Mouse (Mus musculus) C2C12 (cell line): ENCODE data around the gene March6. TPM values are rescaled to one million over a fixed set of nuclear protein-coding genes. Genes with fewer than 3 reads are reported as not detected.

Source experiments
- H3K27me3 ChIP-seq: one replicate; pipeline ENCODE4 v1.6.1; 2011; ENCODE audit not compliant: control insufficient read depth, insufficient read depth, insufficient read length
- H3K36me3 ChIP-seq: one replicate; pipeline ENCODE4 v1.6.1; 2011; ENCODE audit not compliant: control insufficient read depth, insufficient read depth
- H3K4me3 ChIP-seq: one replicate; pipeline ENCODE4 v1.5.1; 2011; ENCODE audit warnings: mild to moderate bottlenecking, control low read depth; ENCODE audit not compliant: poor library complexity, insufficient read depth, severe bottlenecking
- H3K79me2 ChIP-seq: one replicate; pipeline ENCODE4 v1.6.1; 2011; ENCODE audit not compliant: control insufficient read depth, insufficient read depth
- H3K79me3 ChIP-seq: one replicate; pipeline ENCODE4 v1.6.1; 2011; ENCODE audit warnings: low read depth, control low read depth
- H3ac ChIP-seq: one replicate; pipeline ENCODE3; 2011; ENCODE audit warnings: low read depth; ENCODE audit not compliant: control insufficient read depth, insufficient read length
- CEBPB ChIP-seq: IDR thresholded peaks from one replicate; pipeline ENCODE4 v1.6.1; 2011; ENCODE audit warnings: low read depth, mild to moderate bottlenecking, control low read depth, moderate library complexity
- CTCF ChIP-seq: IDR thresholded peaks from one replicate; pipeline ENCODE4 v1.5.1; 2011; ENCODE audit not compliant: control insufficient read depth, insufficient read depth, insufficient read length
- FOSL1 ChIP-seq: IDR thresholded peaks from one replicate; pipeline ENCODE4 v1.8.0; 2011; ENCODE audit warnings: mild to moderate bottlenecking, low read length; ENCODE audit not compliant: poor library complexity, insufficient read depth, severe bottlenecking
- MAX ChIP-seq: IDR thresholded peaks from one replicate; pipeline ENCODE4 v1.6.1; 2011; ENCODE audit warnings: mild to moderate bottlenecking, control low read depth
- MYOD1 ChIP-seq: IDR thresholded peaks from one replicate; pipeline ENCODE4 v1.6.1; 2011; ENCODE audit warnings: low read depth; ENCODE audit not compliant: control insufficient read depth, insufficient read length
- MYOG ChIP-seq: IDR thresholded peaks from one replicate; pipeline ENCODE4 v1.6.1; 2011; ENCODE audit not compliant: control insufficient read depth, insufficient read length; ENCODE audit errors: extremely low read depth
- USF1 ChIP-seq: IDR thresholded peaks from one replicate; pipeline ENCODE4 v1.6.1; 2011; ENCODE audit warnings: low read depth, mild to moderate bottlenecking, control low read depth, moderate library complexity
- polyA plus RNA-seq: library from polyadenylated mRNA; unstranded; fragments of >200 nt; fragmentation: generic; extraction: Trizol; gene quantifications from one replicate; pipeline ENCODE4 v1.2.1, GENCODE M21; 2012; ENCODE audit warnings: missing spikeins

The March6 gene
- polyA plus RNA-seq, 1 experiment = 22.5 TPM

DNA sequence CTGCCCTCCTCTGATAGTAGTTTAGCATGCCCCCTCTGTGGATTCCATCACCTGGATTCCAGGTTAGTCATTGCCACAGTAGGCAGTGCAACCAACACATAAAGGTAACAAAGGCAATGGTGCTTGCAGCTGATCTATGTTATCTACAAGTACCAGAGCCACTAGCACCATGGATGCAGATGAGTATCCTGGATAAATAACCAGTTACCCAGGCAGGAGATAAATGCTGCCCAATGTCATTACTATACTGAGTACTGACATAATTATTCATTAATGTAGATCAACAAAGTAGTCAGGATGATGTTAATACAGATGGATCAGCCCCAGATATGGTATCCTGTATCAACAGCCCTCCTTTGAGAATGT lies 19.5 kb downstream of the March6 start:
- TF ChIP-seq MAX (no peak), MYOG (no peak), MYOD1 (no peak), CEBPB (no peak), USF1 (no peak), FOSL1 (no peak)
- H3K27me3 ChIP-seq = no peaks in the 10 kb centered on the region
- no peak overlapping the region for H3ac ChIP-seq
- peaks cover 88% of the 10 kb centered on the region for H3K79me2 ChIP-seq
- peaks cover 78% of the 10 kb centered on the region for H3K79me3 ChIP-seq
- H3K36me3 ChIP-seq = peaks cover 4% of the 10 kb centered on the region
- no peak overlapping the region for H3K4me3 ChIP-seq

- Histone ChIP-seq H3K79me2 (peaks cover 87% of the 10 kb centered on the region), H3K79me3 (peaks cover 73% of the 10 kb centered on the region), H3K27me3 (no peaks in the 10 kb centered on the region), H3K36me3 (peaks cover 10% of the 10 kb centered on the region), H3ac (no peak overlapping the region), H3K4me3 (no peak overlapping the region)
- TF ChIP-seq FOSL1 (no peak), USF1 (no peak), CTCF (no peak), MYOG (no peak), MYOD1 (no peak)
Measured at GRCm38 (mm10) chr15:31510477-31511405, 20.1 kb downstream of the March6 start.

- Histone ChIP-seq H3K4me3 (no peak overlapping the region), H3K79me3 (peaks cover 32% of the 10 kb centered on the region), H3K79me2 (peaks cover 54% of the 10 kb centered on the region), H3K36me3 (peaks cover 37% of the 10 kb centered on the region), H3ac (no peak overlapping the region), H3K27me3 (no peaks in the 10 kb centered on the region)
- TF ChIP-seq CTCF (no peak), FOSL1 (no peak), MYOG (no peak), MYOD1 (no peak), MAX (no peak), CEBPB (no peak), USF1 (no peak)
Measured at GRCm38 (mm10) chr15:31505082-31505481, 25.8 kb downstream of the March6 start.

DNA sequence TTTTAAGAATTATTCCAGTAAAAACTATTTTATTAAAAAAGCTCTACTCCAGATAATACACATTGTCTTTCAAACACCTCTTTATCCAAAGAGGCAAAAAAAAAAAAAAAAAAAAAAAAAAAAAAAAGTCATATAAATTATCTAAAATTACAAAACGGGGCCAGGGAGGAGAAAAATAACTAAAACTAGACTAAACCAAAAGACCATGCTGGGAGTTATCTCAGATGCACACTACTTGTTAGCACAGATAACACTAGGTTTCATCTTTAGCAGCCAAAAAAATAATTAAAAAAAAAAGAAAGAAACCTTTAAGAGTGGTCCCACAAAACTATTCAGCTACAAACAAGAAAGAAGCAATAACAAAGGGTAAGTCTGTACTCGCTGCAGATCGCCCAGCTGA lies 27.4 kb downstream of the March6 start:
- Histone ChIP-seq H3ac (no peak overlapping the region), H3K27me3 (no peaks in the 10 kb centered on the region), H3K4me3 (no peak overlapping the region), H3K79me3 (peaks cover 22% of the 10 kb centered on the region), H3K79me2 (peaks cover 41% of the 10 kb centered on the region), H3K36me3 (peaks cover 34% of the 10 kb centered on the region)
- TF ChIP-seq MYOG = no peak
- no peak for TF ChIP-seq CEBPB
- no peak for TF ChIP-seq MYOD1
- TF ChIP-seq FOSL1 = no peak
- no peak for TF ChIP-seq USF1
- TF ChIP-seq MAX = no peak
- no peak for TF ChIP-seq CTCF

DNA sequence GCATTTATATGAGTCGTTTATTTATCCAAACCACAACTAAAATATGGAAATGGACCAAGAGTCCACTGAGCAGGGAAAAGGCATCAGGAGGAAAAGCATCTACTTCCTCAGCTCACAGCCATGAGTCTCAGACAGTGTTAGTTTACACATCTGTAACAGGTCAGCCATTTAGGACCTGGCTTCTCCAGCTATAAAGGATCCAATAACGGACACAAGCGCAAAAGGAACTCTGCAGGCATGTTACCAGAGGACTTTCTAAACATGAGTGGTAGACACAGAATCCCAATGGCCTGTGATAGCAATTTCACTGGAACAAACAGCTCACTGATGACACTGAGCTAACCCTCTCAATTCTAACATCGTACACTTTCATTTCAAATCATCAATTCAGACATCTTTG lies 27.9 kb downstream of the March6 start:
- Histone ChIP-seq H3K79me3 (peaks cover 17% of the 10 kb centered on the region), H3K79me2 (peaks cover 36% of the 10 kb centered on the region), H3K36me3 (peaks cover 39% of the 10 kb centered on the region), H3K27me3 (no peaks in the 10 kb centered on the region), H3K4me3 (no peak overlapping the region), H3ac (no peak overlapping the region)
- no peak for TF ChIP-seq CEBPB
- TF ChIP-seq FOSL1 = no peak
- TF ChIP-seq USF1 = no peak
- TF ChIP-seq MYOG = no peak
- TF ChIP-seq CTCF = no peak
- no peak for TF ChIP-seq MYOD1
- TF ChIP-seq MAX = no peak
